Mouse (Mus musculus) intestine, embryonic 14.5 days (tissue): Measurements from ENCODE around the gene Kitl. TPM values are rescaled to one million over a fixed set of nuclear protein-coding genes. Genes with fewer than 3 reads are reported as not detected.
A peak's percentile ranks its signal among the peaks of the same experiment; 100 is the strongest.

ENCODE experiments used
- ATAC-seq: fragments of 200-750 bp; cut with Nextera tagmentation; replicated peaks from 2 replicates; pipeline ENCODE4 v1.8.0; 2017; ENCODE audit warnings: low read depth, moderate number of reproducible peaks, moderate TSS enrichment, moderate library complexity; ENCODE audit not compliant: low FRiP score, low TSS enrichment
- DNase-seq: peaks from one replicate; pipeline ENCODE4 v3.0.0-alpha.2; 2018; ENCODE audit warnings: low spot score
- H3K27ac ChIP-seq: fragments of 300-500 bp; sonication (generic); 2 replicates; pipeline ENCODE4 v1.5.1; 2014; ENCODE audit warnings: low read depth, mild to moderate bottlenecking, control low read depth
- H3K27me3 ChIP-seq: fragments of 300-500 bp; sonication (generic); replicated peaks from 2 replicates; pipeline ENCODE4 v1.6.1; 2014; ENCODE audit warnings: low read length, control low read depth; ENCODE audit not compliant: control insufficient read depth, insufficient read depth
- H3K36me3 ChIP-seq: fragments of 300-500 bp; sonication (generic); 2 replicates; pipeline ENCODE4 v1.6.1; 2014; ENCODE audit warnings: low read length, control low read depth; ENCODE audit not compliant: control insufficient read depth, insufficient read depth
- H3K4me1 ChIP-seq: fragments of 300-500 bp; sonication (generic); replicated peaks from 2 replicates; pipeline ENCODE4 v1.6.1; 2014; ENCODE audit warnings: low read length, control low read depth, mixed read lengths; ENCODE audit not compliant: control insufficient read depth, insufficient read depth
- H3K4me2 ChIP-seq: fragments of 300-500 bp; sonication (generic); 2 replicates; pipeline ENCODE4 v1.6.1; 2014; ENCODE audit warnings: low read length
- H3K4me3 ChIP-seq: fragments of 300-500 bp; sonication (generic); 2 replicates; pipeline ENCODE4 v1.5.1; 2014; ENCODE audit warnings: low read depth, low read length, control low read depth, mixed read lengths
- H3K9ac ChIP-seq: fragments of 300-500 bp; sonication (generic); 2 replicates; pipeline ENCODE4 v1.6.1; 2014; ENCODE audit warnings: mild to moderate bottlenecking, low read length
- H3K9me3 ChIP-seq: fragments of 300-500 bp; sonication (generic); 2 replicates; pipeline ENCODE4 v1.6.1; 2016; ENCODE audit warnings: low read length, control low read depth; ENCODE audit not compliant: control insufficient read depth
- WGBS: fragments of 180-500 bp; shearing (Covaris S2); extraction: QIAGEN DNeasy Blood & Tissue Kit; methylation state at CpG from one replicate; pipeline ENCODE4 v1.1.7; 2014; 5-methylcytosine and 5-hydroxymethylcytosine counted together
- polyA plus RNA-seq: library from polyadenylated mRNA; unstranded; fragments of >200 nt; fragmentation: Nextera tagmentation; extraction: Ambion mirVana; gene quantifications from 2 replicates; pipeline ENCODE4 v1.2.1, GENCODE M21; 2014

Kitl gene
- polyA plus RNA-seq, 1 experiment from 2014 or later: 40.2 TPM

DNA sequence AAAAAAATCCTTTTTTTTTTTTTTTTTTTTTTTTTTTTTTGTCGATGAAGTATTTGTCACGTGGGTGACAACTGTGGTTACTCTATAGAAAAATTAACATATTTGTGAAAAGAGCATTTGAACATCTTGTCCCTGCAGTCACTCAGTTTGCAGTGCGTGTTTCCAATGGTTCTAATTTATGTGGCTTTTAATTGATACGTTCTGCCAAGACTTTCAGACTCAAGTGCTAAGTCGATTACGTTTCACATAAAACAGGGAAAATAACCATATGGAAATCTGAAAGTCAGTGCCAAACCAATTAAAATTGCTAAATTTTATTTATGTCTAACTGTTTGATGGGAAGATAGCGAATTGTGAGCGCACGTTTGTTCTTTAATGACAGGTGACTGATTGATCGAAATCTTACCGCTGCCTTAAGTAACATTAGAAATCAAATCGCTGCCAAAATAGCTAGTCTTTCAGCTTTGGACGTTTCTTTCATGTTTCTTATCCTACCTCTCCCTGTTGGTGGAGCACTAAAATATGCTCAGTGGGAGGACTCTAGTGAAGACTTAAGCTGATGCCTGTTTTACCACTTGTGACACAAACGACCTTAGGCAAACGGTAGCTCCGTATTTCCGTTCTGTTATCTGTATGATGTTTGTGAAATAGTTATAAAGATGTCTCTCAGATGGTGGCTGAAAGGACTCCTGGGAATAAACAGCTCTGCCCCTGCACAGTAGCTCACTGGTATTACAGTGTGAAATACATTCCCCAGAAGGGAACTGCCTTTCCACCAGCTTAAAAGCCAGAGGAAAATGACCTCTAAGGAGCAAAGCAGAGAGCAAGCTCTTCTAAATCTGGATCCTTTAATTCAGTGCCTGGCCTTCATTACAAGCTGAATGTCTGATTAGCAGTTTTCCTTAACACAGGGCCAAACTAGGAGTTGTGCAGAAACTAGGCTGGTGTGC lies 4.1 kb downstream of the Kitl start:
- Histone ChIP-seq H3K4me2 (no peak overlapping the region), H3K9ac (no peak overlapping the region), H3K4me3 (no peak overlapping the region), H3K36me3 (peaks cover 11% of the 10 kb centered on the region; the same call in 1 of the 2 replicates), H3K9me3 (no peaks in the 10 kb centered on the region), H3K27me3 (no peaks in the 10 kb centered on the region), H3K27ac (no peak overlapping the region), H3K4me1 (peaks cover 14% of the 10 kb centered on the region; the same call in 1 of the 2 replicates)
- DNase-seq (peak; percentile 50), ATAC-seq (no peak)
- WGBS: 55% methylated on average over 17 of the region's 17 CpGs

DNA sequence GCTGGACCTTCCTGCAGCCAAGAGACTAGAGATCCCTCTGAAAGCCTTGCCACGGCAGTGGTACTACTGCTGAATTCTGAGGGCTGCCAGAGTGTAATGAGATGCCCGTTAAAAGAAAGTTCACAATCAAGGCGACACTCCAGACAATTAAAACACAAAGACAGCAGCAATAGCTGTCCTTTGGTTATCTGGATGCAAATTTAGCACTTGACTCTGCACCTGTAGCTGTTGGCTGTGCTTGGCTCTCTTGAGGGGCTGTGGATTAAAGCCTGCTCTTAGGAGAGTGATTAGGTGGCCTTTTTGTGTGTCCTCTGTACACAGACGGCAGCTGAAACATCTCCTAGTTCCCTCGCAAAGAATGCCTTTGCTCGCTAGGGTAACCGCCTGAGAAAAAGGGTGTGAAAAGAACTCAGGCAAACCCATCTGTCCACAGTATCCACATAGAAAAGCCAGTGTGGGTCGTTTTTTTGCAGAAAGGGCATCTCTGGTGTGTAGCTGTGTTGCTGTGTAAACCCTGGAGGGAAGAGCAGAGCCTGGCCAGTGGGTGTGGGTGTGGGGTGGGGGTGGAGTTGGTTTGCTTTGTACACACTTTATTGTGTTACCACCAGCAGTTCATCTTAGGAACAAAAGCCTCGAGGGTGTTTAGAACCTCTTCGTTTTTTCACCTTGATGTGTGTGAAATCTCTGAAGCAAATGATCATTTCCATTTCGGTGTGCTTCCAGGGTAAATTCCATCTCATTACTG lies 6.8 kb downstream of the Kitl start:
- H3K4me2 ChIP-seq: no peak overlapping the region
- no peak overlapping the region for H3K9ac ChIP-seq
- H3K4me3 ChIP-seq: no peak overlapping the region
- H3K27me3 ChIP-seq: no peaks in the 10 kb centered on the region
- H3K36me3 ChIP-seq: peaks cover 11% of the 10 kb centered on the region; the same call in 1 of the 2 replicates
- 65% methylated on average over 11 of the region's 11 CpGs for WGBS
- H3K4me1 ChIP-seq: peaks cover 9% of the 10 kb centered on the region; the same call in 1 of the 2 replicates
- no peak overlapping the region for H3K27ac ChIP-seq
- H3K9me3 ChIP-seq: no peaks in the 10 kb centered on the region
- no peak for ATAC-seq
- DNase-seq: peak; percentile 45

DNA sequence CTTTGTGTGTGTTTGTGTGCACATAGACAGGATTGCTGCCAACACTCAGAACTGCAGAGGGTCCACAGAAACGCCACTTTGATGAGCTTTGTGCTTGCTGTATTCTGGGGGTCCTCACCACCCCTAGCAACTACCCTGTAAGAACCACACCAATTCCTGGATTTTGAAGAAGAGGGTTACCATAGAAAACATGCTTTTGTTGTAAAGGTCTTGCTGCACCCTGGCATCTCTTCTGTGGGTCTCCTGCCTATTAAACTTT lies 7.3 kb downstream of the Kitl start:
- H3K9me3 ChIP-seq: no peaks in the 10 kb centered on the region
- WGBS: 81% methylated on average over 1 of the region's 1 CpGs
- H3K4me2 ChIP-seq: no peak overlapping the region
- DNase-seq (no peak), ATAC-seq (no peak)
- no peak overlapping the region for H3K27ac ChIP-seq
- H3K36me3 ChIP-seq: peaks cover 11% of the 10 kb centered on the region; the same call in 1 of the 2 replicates
- no peaks in the 10 kb centered on the region for H3K27me3 ChIP-seq
- H3K4me3 ChIP-seq: no peak overlapping the region
- no peak overlapping the region for H3K9ac ChIP-seq
- H3K4me1 ChIP-seq: peaks cover 5% of the 10 kb centered on the region; the same call in 1 of the 2 replicates

DNA sequence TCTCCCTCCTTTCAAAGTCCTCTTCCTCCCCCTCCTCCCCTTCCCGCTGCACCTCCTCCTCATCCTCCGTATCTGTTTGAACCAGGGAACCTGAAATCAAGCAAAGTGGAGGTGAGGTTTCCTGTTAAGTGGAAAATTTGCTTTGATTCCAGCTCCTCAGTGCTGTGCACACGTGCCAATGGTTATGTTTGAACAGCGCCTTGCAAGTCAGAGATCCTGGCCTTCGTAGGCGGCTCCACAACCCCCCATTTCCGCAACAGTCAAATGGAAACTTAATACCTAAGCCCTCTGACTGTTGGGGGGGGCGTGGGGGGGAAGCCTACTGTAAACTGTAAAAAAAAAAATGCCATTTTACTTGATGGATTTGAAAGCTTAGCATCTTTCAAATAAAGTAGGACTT lies 10.2 kb downstream of the Kitl start:
- no peak overlapping the region for H3K9ac ChIP-seq
- no peaks in the 10 kb centered on the region for H3K9me3 ChIP-seq
- 63% methylated on average over 8 of the region's 8 CpGs for WGBS
- no peak overlapping the region for H3K27ac ChIP-seq
- peaks cover 11% of the 10 kb centered on the region; the same call in 1 of the 2 replicates for H3K36me3 ChIP-seq
- no peak overlapping the region for H3K4me2 ChIP-seq
- DNase-seq: no peak
- no peak overlapping the region for H3K4me3 ChIP-seq
- ATAC-seq: no peak
- no peaks in the 10 kb centered on the region for H3K27me3 ChIP-seq
- peaks cover 4% of the 10 kb centered on the region; the same call in 1 of the 2 replicates for H3K4me1 ChIP-seq

DNA sequence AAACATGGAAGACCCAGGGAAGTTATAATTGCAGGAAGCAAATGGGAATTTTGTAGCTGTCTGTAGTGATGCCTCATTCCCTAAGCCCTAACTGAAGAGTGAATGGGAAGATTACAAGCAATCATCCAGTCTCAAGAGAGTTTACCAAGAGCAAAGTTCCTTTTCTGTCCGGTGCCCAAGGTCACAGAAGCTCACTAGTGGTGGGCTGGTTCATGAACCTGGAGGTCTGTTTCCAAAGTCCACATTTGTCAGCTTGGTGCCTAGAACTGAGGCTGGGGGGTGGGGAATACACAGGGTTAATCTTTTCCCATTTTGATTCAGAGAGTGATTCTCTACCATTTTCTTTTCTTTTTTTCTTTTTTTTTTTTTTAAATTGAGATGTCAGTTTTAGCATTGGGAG lies 11.3 kb downstream of the Kitl start:
- no peak overlapping the region for H3K4me2 ChIP-seq
- H3K9ac ChIP-seq: no peak overlapping the region
- H3K36me3 ChIP-seq: peaks cover 6% of the 10 kb centered on the region; the same call in 1 of the 2 replicates
- no peak overlapping the region for H3K4me3 ChIP-seq
- WGBS: 65% methylated on average over 1 of the region's 1 CpGs
- no peak for ATAC-seq
- no peak for DNase-seq
- H3K4me1 ChIP-seq: peaks cover 14% of the 10 kb centered on the region
- H3K9me3 ChIP-seq: no peaks in the 10 kb centered on the region
- H3K27me3 ChIP-seq: no peaks in the 10 kb centered on the region
- H3K27ac ChIP-seq: no peak overlapping the region

DNA sequence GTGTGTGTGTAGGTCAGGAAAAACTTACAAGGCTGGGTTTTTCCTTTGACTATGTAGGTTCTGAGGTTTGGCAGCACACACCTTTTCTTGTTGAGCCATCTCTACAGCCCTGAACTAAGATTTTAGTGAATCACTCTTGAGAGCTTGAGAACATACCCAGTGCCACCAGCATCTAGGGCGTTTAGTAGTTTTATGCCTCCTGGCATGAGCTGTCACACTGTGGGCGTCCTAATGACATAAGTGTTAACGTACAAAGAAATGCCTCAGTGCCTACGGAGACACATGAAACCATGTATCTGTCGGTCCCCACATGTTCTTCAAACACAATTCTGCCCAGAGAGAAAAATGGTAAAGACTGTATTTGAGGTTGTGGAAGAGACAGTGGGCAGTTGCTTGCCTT lies 15.0 kb downstream of the Kitl start:
- DNase-seq (no peak), ATAC-seq (no peak)
- Histone ChIP-seq H3K4me1 (peaks cover 26% of the 10 kb centered on the region), H3K4me3 (no peak overlapping the region), H3K27ac (no peak overlapping the region), H3K9me3 (no peaks in the 10 kb centered on the region), H3K27me3 (no peaks in the 10 kb centered on the region), H3K4me2 (no peak overlapping the region), H3K36me3 (no peaks in the 10 kb centered on the region), H3K9ac (no peak overlapping the region)
- WGBS: 81% methylated on average over 5 of the region's 5 CpGs

DNA sequence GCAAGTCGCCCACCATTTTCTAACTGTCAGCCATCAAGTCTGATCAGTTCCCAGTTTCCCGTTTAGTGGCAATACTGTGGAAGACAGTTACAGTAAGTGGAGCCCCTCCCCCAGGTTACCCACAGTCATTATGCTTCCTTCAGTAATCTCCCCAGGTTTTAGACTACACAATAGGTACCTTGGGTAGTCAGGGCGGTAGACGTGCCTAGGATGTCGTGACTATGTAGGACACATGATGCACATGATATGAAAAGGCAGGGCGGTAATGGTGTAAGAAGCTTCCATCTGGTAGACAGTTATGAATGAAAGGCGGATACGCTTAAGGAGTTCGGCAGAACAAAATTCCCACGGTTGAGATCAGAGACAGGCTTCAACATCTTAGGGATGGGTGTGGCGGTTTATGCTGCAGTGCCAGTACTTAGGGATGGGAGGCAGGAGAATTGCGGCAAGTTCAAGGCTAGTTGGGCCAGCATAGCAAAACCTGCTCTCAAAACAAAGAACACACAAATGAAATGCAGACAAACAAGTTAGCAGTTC lies 15.6 kb downstream of the Kitl start:
- Histone ChIP-seq H3K4me1 (peaks cover 26% of the 10 kb centered on the region), H3K36me3 (no peaks in the 10 kb centered on the region), H3K27me3 (no peaks in the 10 kb centered on the region), H3K4me2 (peak overlapping the region; percentile 22; the same call in 1 of the 2 replicates), H3K4me3 (no peak overlapping the region), H3K9me3 (no peaks in the 10 kb centered on the region), H3K27ac (no peak overlapping the region), H3K9ac (no peak overlapping the region)
- DNase-seq (peak; percentile 50), ATAC-seq (no peak)
- 66% methylated on average over 12 of the region's 12 CpGs for WGBS

DNA sequence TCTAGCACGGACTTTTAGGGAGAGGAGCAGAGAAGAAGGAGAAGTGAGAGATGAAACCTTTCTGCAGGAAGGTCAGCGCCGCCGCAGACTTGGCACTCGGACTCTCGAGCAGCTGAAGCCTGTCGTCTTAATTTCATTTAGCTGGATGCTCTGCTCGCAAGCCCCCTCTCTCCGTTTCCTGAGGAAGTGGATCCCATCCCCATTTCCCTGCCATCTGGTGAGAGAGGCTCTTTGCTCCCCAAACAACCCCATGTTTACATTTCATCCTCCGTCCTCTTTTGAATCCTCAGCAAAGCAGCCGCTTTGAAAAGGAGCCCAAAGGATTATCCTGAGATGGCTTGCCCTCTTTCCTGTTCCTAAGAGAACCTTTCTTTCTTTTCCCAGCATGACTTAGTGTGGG lies 16.2 kb downstream of the Kitl start:
- Histone ChIP-seq H3K9me3 (no peaks in the 10 kb centered on the region), H3K27ac (peak overlapping the region; percentile 18), H3K4me1 (peaks cover 26% of the 10 kb centered on the region), H3K4me2 (peak overlapping the region; percentile 22; the same call in 1 of the 2 replicates), H3K36me3 (no peaks in the 10 kb centered on the region), H3K27me3 (no peaks in the 10 kb centered on the region), H3K9ac (no peak overlapping the region), H3K4me3 (no peak overlapping the region)
- ATAC-seq: no peak
- WGBS: 13% methylated on average over 11 of the region's 11 CpGs
- peak; percentile 54 for DNase-seq
